ENCODE assay signal across 16 mouse cellular contexts in genomic region chr3:138955220-138955619, GRCm38 (mm10).
"Had no signal": no experiment of that assay in that cellular context is flagged by ENCODE, and none has a peak within 500 bp of the region (broad histone marks: within the 10 kb centered on the region; RNA-seq: fewer than 3 reads in every experiment).

No protein-coding gene starts in this region.

- H3K4me1 ChIP-seq: neural tube, embryonic 13.5 days; neural tube, embryonic 15.5 days; stomach, embryonic 15.5 days had no signal

- H3K27me3 ChIP-seq: neural tube, embryonic 13.5 days; neural tube, embryonic 15.5 days; stomach, embryonic 15.5 days had no signal

- H3K4me2 ChIP-seq: neural tube, embryonic 13.5 days; neural tube, embryonic 15.5 days; stomach, embryonic 15.5 days had no signal

- H3K9me3 ChIP-seq: neural tube, embryonic 13.5 days; neural tube, embryonic 15.5 days; stomach, embryonic 15.5 days had no signal

- H3K9ac ChIP-seq: neural tube, embryonic 13.5 days; neural tube, embryonic 15.5 days; stomach, embryonic 15.5 days had no signal

- DNase-seq: retina, postnatal 1 day; right cerebral cortex, adult 18-20 months; right cerebral cortex, postnatal 14 days; right cerebral cortex, postnatal 25 days; right cerebral cortex, postnatal 4 days; spleen, adult 18-20 months; thymus, adult 18-20 months; thymus, adult 2 months; thymus, postnatal 14 days; thymus, postnatal 25 days; thymus, postnatal 36 days; thymus, postnatal 4 days had no signal

- H3K4me3 ChIP-seq: neural tube, embryonic 13.5 days; neural tube, embryonic 15.5 days; stomach, embryonic 15.5 days had no signal

- H3K27ac ChIP-seq: neural tube, embryonic 13.5 days; neural tube, embryonic 15.5 days; stomach, embryonic 15.5 days; stomach, postnatal 0 days had no signal
